ENCODE assay signal across 19 mouse cellular contexts in the genomic region with DNA sequence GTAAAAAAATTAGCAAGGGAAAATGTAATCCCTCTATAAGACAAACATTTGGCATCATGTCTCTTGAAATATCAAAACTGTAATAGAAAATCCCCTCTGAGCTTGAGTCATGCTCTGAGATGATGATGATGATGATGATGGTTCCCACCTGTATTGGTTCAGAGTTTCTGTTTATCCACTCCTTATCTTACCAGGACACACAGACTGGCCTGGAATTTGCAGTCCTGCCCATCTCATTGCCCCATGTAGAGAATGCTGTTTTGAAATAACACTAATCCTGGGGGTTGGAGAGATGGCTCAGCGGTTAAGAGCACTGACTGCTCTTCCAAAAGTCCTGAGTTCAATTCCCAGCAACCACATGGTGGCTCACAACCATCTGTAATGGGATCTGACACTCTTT. TPM values are rescaled to one million over a fixed set of nuclear protein-coding genes. Genes with fewer than 3 reads are reported as not detected.
"Had no signal": no experiment of that assay in that cellular context is flagged by ENCODE, and none has a peak within 500 bp of the region (broad histone marks: within the 10 kb centered on the region; RNA-seq: fewer than 3 reads in every experiment).

No protein-coding gene starts in this region.

- H3K27me3 ChIP-seq: limb, embryonic 13.5 days; midbrain, embryonic 12.5 days; midbrain, embryonic 15.5 days; neural tube, embryonic 12.5 days; neural tube, embryonic 15.5 days had no signal

- H3K4me3 ChIP-seq: layer of hippocampus, adult 2 months; limb, embryonic 10.5 days; limb, embryonic 13.5 days; midbrain, embryonic 12.5 days; neural tube, embryonic 12.5 days had no signal

- ATAC-seq: lung, postnatal 0 days; midbrain, embryonic 15.5 days had no signal

- H3K9me3 ChIP-seq: limb, embryonic 10.5 days; limb, embryonic 13.5 days; midbrain, embryonic 12.5 days; midbrain, embryonic 15.5 days; neural tube, embryonic 12.5 days; neural tube, embryonic 15.5 days had no signal

- H3K4me2 ChIP-seq: limb, embryonic 13.5 days; lung, embryonic 14.5 days; neural tube, embryonic 12.5 days had no signal

- H3K36me3 ChIP-seq: limb, embryonic 10.5 days; limb, embryonic 13.5 days; midbrain, embryonic 12.5 days; midbrain, embryonic 15.5 days; neural tube, embryonic 12.5 days; neural tube, embryonic 15.5 days had no signal

- H3K9ac ChIP-seq: limb, embryonic 13.5 days; lung, embryonic 14.5 days; midbrain, embryonic 12.5 days; midbrain, embryonic 15.5 days; neural tube, embryonic 12.5 days; neural tube, embryonic 15.5 days had no signal

- H3K27ac ChIP-seq: kidney, postnatal 0 days; layer of hippocampus, adult 2 months; limb, embryonic 10.5 days; limb, embryonic 13.5 days; macrophage; midbrain, embryonic 12.5 days; midbrain, embryonic 15.5 days; neural tube, embryonic 12.5 days; neural tube, embryonic 15.5 days had no signal

- DNase-seq: kidney, postnatal 25 days; layer of hippocampus, adult 9-11 months; lung, embryonic 14.5 days; right cerebral cortex, adult 18-20 months; right cerebral cortex, postnatal 14 days; right cerebral cortex, postnatal 4 days; thymus, postnatal 25 days had no signal

RNA-seq across cellular contexts. Expression of gene Ypel4, which starts 1.5 kb away (rescaled TPM):
- total RNA-seq: liver, adult 2 months had no signal
- polyA plus RNA-seq: macrophage had no signal

RNA-seq across cellular contexts. Expression of gene Gm19426, which starts 11.1 kb away (rescaled TPM):
- total RNA-seq: megakaryocyte, adult 5-6 weeks had no signal
- polyA plus RNA-seq: macrophage had no signal
